ENCODE assay signal across 8 mouse cellular contexts in genomic region chr2:32154998-32155541, GRCm38 (mm10). TPM values are rescaled to one million over a fixed set of nuclear protein-coding genes. Genes with fewer than 3 reads are reported as not detected.
A peak's percentile ranks its signal among the peaks of the same experiment; 100 is the strongest.
DNase-seq lines count a peak whose midpoint lies in the region; ATAC-seq lines count a peak whose summit lies in the region.
"Had no signal": no experiment of that assay in that cellular context is flagged by ENCODE, and none has a peak within 500 bp of the region (broad histone marks: within the 10 kb centered on the region; RNA-seq: fewer than 3 reads in every experiment).

No protein-coding gene starts in this region.

- DNase-seq in lung, postnatal 4 days: no peak
- no peak for DNase-seq in forebrain, embryonic 14.5 days (ENCODE audit: low spot score)
- no peak for DNase-seq in left cerebral cortex, postnatal 25 days (ENCODE audit: low spot score in 2 of 2)
- no peak for DNase-seq in urinary bladder, postnatal 14 days (ENCODE audit: low spot score)

- ATAC-seq in lung, embryonic 15.5 days (ENCODE audit: borderline replicate concordance, extremely low read depth, low FRiP score, low TSS enrichment): no peak
- no peak for ATAC-seq in forebrain, embryonic 14.5 days
- ATAC-seq in limb, embryonic 13.5 days (ENCODE audit: low FRiP score, low read depth): no peak
- no peak for ATAC-seq in stomach, embryonic 14.5 days (ENCODE audit: insufficient number of reproducible peaks, insufficient read depth, low FRiP score, low read depth)

- no peaks in the 10 kb centered on the region for H3K27me3 ChIP-seq in lung, embryonic 15.5 days
- H3K27me3 ChIP-seq in forebrain, embryonic 14.5 days (replicated peaks; ENCODE audit: control insufficient read depth, insufficient read depth, low read length): no peaks in the 10 kb centered on the region
- no peaks in the 10 kb centered on the region for H3K27me3 ChIP-seq in limb, embryonic 13.5 days
- no peaks in the 10 kb centered on the region for H3K27me3 ChIP-seq in stomach, embryonic 14.5 days (ENCODE audit: control insufficient read depth, insufficient read depth, low read length)

- intact Hi-C loops in left cerebral cortex, postnatal 25 days (cut with DNase I): loop anchor here (5.0 kb wide), 2 partner anchors 32 to 82 kb away; partner anchors contain the start of gene Pomt1

- H3K4me3 ChIP-seq in lung, embryonic 15.5 days: no peak overlapping the region
- H3K4me3 ChIP-seq in forebrain, embryonic 14.5 days (ENCODE audit: low read depth, low read length): no peak overlapping the region
- H3K4me3 ChIP-seq in limb, embryonic 13.5 days: no peak overlapping the region
- H3K4me3 ChIP-seq in stomach, embryonic 14.5 days (ENCODE audit: low read depth, low read length): no peak overlapping the region

- H3K4me2 ChIP-seq in lung, embryonic 15.5 days: peak overlapping the region; percentile 89
- peak overlapping the region; percentile 96 for H3K4me2 ChIP-seq in forebrain, embryonic 14.5 days (ENCODE audit: low read length)
- peak overlapping the region; percentile 96 for H3K4me2 ChIP-seq in limb, embryonic 13.5 days (replicated peaks)
- peak overlapping the region; percentile 93 for H3K4me2 ChIP-seq in stomach, embryonic 14.5 days (replicated peaks; ENCODE audit: low read depth, low read length)

- H3K9ac ChIP-seq in lung, embryonic 15.5 days: peak overlapping the region; percentile 29
- H3K9ac ChIP-seq in forebrain, embryonic 14.5 days (ENCODE audit: low read length): no peak overlapping the region
- H3K9ac ChIP-seq in limb, embryonic 13.5 days: peak overlapping the region; percentile 99; the same call in 1 of the 2 replicates
- H3K9ac ChIP-seq in stomach, embryonic 14.5 days (replicated peaks; ENCODE audit: low read depth, low read length): no peak overlapping the region

- H3K4me1 ChIP-seq in lung, embryonic 15.5 days: peaks cover 84% of the 10 kb centered on the region
- H3K4me1 ChIP-seq in forebrain, embryonic 14.5 days (ENCODE audit: control insufficient read depth, insufficient read depth, low read length): peaks cover 62% of the 10 kb centered on the region
- H3K4me1 ChIP-seq in limb, embryonic 13.5 days: peaks cover 85% of the 10 kb centered on the region
- peaks cover 70% of the 10 kb centered on the region for H3K4me1 ChIP-seq in stomach, embryonic 14.5 days (ENCODE audit: control insufficient read depth, insufficient read depth, low read length)

- WGBS in lung, embryonic 15.5 days: 37% methylated on average over 7 of the region's 7 CpGs
- 63% methylated on average over 7 of the region's 7 CpGs for WGBS in forebrain, embryonic 14.5 days
- 60% methylated on average over 7 of the region's 7 CpGs for WGBS in limb, embryonic 13.5 days
- 55% methylated on average over 7 of the region's 7 CpGs for WGBS in stomach, embryonic 14.5 days

- H3K27ac ChIP-seq in lung, embryonic 15.5 days: peak overlapping the region; percentile 98
- no peak overlapping the region for H3K27ac ChIP-seq in forebrain, embryonic 14.5 days (ENCODE audit: low read depth, low read length)
- peak overlapping the region; percentile 1; the same call in 1 of the 2 replicates for H3K27ac ChIP-seq in limb, embryonic 13.5 days
- H3K27ac ChIP-seq in stomach, embryonic 14.5 days (ENCODE audit: low read length): peak overlapping the region; percentile 99
- H3K27ac ChIP-seq: macrophage had no signal

- no peaks in the 10 kb centered on the region for H3K36me3 ChIP-seq in lung, embryonic 15.5 days
- H3K36me3 ChIP-seq in forebrain, embryonic 14.5 days (ENCODE audit: control insufficient read depth, insufficient read depth, low read length): 0 out of 2 replicates have a peak, but pooled peaks cover 2% of the 10 kb centered on the region
- peaks cover 5% of the 10 kb centered on the region; the same call in 1 of the 2 replicates for H3K36me3 ChIP-seq in limb, embryonic 13.5 days
- H3K36me3 ChIP-seq in stomach, embryonic 14.5 days (ENCODE audit: control insufficient read depth, insufficient read depth, low read length): peaks cover under 1% of the 10 kb centered on the region; the same call in 1 of the 2 replicates

- H3K9me3 ChIP-seq in lung, embryonic 15.5 days: no peaks in the 10 kb centered on the region
- H3K9me3 ChIP-seq in forebrain, embryonic 14.5 days (replicated peaks; ENCODE audit: control insufficient read depth, low read length): no peaks in the 10 kb centered on the region
- no peaks in the 10 kb centered on the region for H3K9me3 ChIP-seq in limb, embryonic 13.5 days
- no peaks in the 10 kb centered on the region for H3K9me3 ChIP-seq in stomach, embryonic 14.5 days (ENCODE audit: control insufficient read depth, low read depth, low read length)

RNA-seq across cellular contexts. Expression of gene Prrc2b, which starts 4.2 kb away (rescaled TPM):
- polyA plus RNA-seq in lung, embryonic 15.5 days (2015; fragmentation: Nextera tagmentation; extraction: Ambion mirVana): 49.5 and 51.7 TPM in 2 replicates
- 53.3 and 62.4 TPM in 2 replicates for polyA plus RNA-seq in forebrain, embryonic 14.5 days (2014; fragmentation: Nextera tagmentation; extraction: Ambion mirVana)
- polyA plus RNA-seq in limb, embryonic 13.5 days (2015; fragmentation: Nextera tagmentation; extraction: Ambion mirVana): 49.0 and 52.7 TPM in 2 replicates
- polyA plus RNA-seq in stomach, embryonic 14.5 days (2014; fragmentation: Nextera tagmentation; extraction: Ambion mirVana): 54.2 and 59.8 TPM in 2 replicates
- total RNA-seq in left cerebral cortex, postnatal 25 days (2021): 100 to 1,000 TPM; 240 TPM

RNA-seq across cellular contexts. Expression of gene Plpp7, which starts 59.7 kb away (rescaled TPM):
- polyA plus RNA-seq in lung, embryonic 15.5 days (2015; fragmentation: Nextera tagmentation; extraction: Ambion mirVana): 3.9 and 4.2 TPM in 2 replicates
- polyA plus RNA-seq in forebrain, embryonic 14.5 days (2014; fragmentation: Nextera tagmentation; extraction: Ambion mirVana): 11.3 and 16.1 TPM in 2 replicates
- polyA plus RNA-seq in limb, embryonic 13.5 days (2015; fragmentation: Nextera tagmentation; extraction: Ambion mirVana): 7.3 and 8.3 TPM in 2 replicates
- polyA plus RNA-seq in stomach, embryonic 14.5 days (2014; fragmentation: Nextera tagmentation; extraction: Ambion mirVana): 3.3 and 4.5 TPM in 2 replicates
- total RNA-seq in left cerebral cortex, postnatal 25 days (2021): 10 to 100 TPM; 27.6 to 28.0 TPM

Comparison
In these comparisons a context has a peak if more than half of its experiments do, and no peak if none do; other contexts are left out.
1. H3K9ac ChIP-seq: peak in lung, embryonic 15.5 days (single experiment) and limb, embryonic 13.5 days (single experiment); none in forebrain, embryonic 14.5 days (single experiment) and stomach, embryonic 14.5 days (single experiment).
2. Peak in every context shown above with its lines, with median percentiles within 50 percentile points of each other: H3K4me2 ChIP-seq.